Mouse (Mus musculus): ENCODE measurements around the gene Sik2. TPM values are rescaled to one million over a fixed set of nuclear protein-coding genes. Genes with fewer than 3 reads are reported as not detected.
A peak's percentile ranks its signal among the peaks of the same experiment; 100 is the strongest.

Gene Sik2
- polyA plus RNA-seq, 1 experiment from 2014 or later = 12.5 TPM

- no peak for DNase-seq (ENCODE audit: low spot score)
- Histone ChIP-seq H3K4me3 (no peak overlapping the region), H3K9me3 (replicated peaks) (no peaks in the 10 kb centered on the region), H3K27me3 (ENCODE audit: low read depth, poor library complexity, severe bottlenecking) (no peaks in the 10 kb centered on the region; the same call in 1 of the 2 replicates), H3K36me3 (no peaks in the 10 kb centered on the region), H3K4me1 (peaks cover 43% of the 10 kb centered on the region), H3K27ac (replicated peaks) (0 out of 2 replicates have a peak overlapping the region, but pooled peaks have one; percentile 23)
- WGBS = 88% methylated on average over 17 of the region's 17 CpGs
These were observed 156.1 kb downstream of the Sik2 start for GRCm38 (mm10) chr9:50852634-50853349.

- Histone ChIP-seq H3K27ac (replicated peaks) (peak overlapping the region; percentile 7), H3K4me1 (peaks cover 32% of the 10 kb centered on the region), H3K9me3 (replicated peaks) (no peaks in the 10 kb centered on the region), H3K4me3 (no peak overlapping the region), H3K36me3 (no peaks in the 10 kb centered on the region), H3K27me3 (ENCODE audit: low read depth, poor library complexity, severe bottlenecking) (no peaks in the 10 kb centered on the region; the same call in 1 of the 2 replicates)
- DNase-seq (ENCODE audit: low spot score) = no peak
- WGBS = 47% methylated on average over 8 of the region's 8 CpGs
These were observed 158.2 kb downstream of the Sik2 start for GRCm38 (mm10) chr9:50850713-50851112.

- DNase-seq (ENCODE audit: low spot score) = peak; percentile 25
- Histone ChIP-seq H3K4me3 (no peak overlapping the region), H3K27me3 (ENCODE audit: low read depth, poor library complexity, severe bottlenecking) (no peaks in the 10 kb centered on the region; the same call in 1 of the 2 replicates), H3K4me1 (peaks cover 32% of the 10 kb centered on the region), H3K27ac (replicated peaks) (peak overlapping the region; percentile 7), H3K9me3 (replicated peaks) (no peaks in the 10 kb centered on the region), H3K36me3 (no peaks in the 10 kb centered on the region)
- WGBS = 20% methylated on average over 11 of the region's 11 CpGs
These were observed 158.6 kb downstream of the Sik2 start for GRCm38 (mm10) chr9:50850271-50850670.

GRCm38 (mm10) chr9:50849755-50850154, 159.1 kb downstream of the Sik2 start:
- Histone ChIP-seq H3K27ac (replicated peaks) (no peak overlapping the region), H3K36me3 (0 out of 2 replicates have a peak, but pooled peaks cover 1% of the 10 kb centered on the region)

GRCm38 (mm10) chr9:50849249-50849648, 159.6 kb downstream of the Sik2 start:
- Histone ChIP-seq H3K9me3 (replicated peaks) (no peaks in the 10 kb centered on the region), H3K27me3 (ENCODE audit: low read depth, poor library complexity, severe bottlenecking) (no peaks in the 10 kb centered on the region; the same call in 1 of the 2 replicates), H3K4me3 (no peak overlapping the region), H3K4me1 (peaks cover 28% of the 10 kb centered on the region), H3K36me3 (peaks cover 6% of the 10 kb centered on the region), H3K27ac (replicated peaks) (no peak overlapping the region)
- WGBS = 22% methylated on average over 8 of the region's 8 CpGs
- DNase-seq (ENCODE audit: low spot score) = peak; percentile 87

More at GRCm38 (mm10) chr9:50849755-50850154, 159.1 kb downstream of the Sik2 start:
- Histone ChIP-seq H3K9me3 (replicated peaks) (no peaks in the 10 kb centered on the region), H3K4me1 (peaks cover 32% of the 10 kb centered on the region), H3K27me3 (ENCODE audit: low read depth, poor library complexity, severe bottlenecking) (no peaks in the 10 kb centered on the region; the same call in 1 of the 2 replicates), H3K4me3 (no peak overlapping the region)
- DNase-seq (ENCODE audit: low spot score) = no peak
- WGBS = 78% methylated on average over 9 of the region's 9 CpGs

- DNase-seq (ENCODE audit: low spot score) = no peak
- H3K9me3 ChIP-seq (replicated peaks) = no peaks in the 10 kb centered on the region
- peaks cover 23% of the 10 kb centered on the region for H3K4me1 ChIP-seq
- peaks cover 10% of the 10 kb centered on the region for H3K36me3 ChIP-seq
- H3K4me3 ChIP-seq = no peak overlapping the region
- 57% methylated on average over 5 of the region's 5 CpGs for WGBS
- no peaks in the 10 kb centered on the region; the same call in 1 of the 2 replicates for H3K27me3 ChIP-seq (ENCODE audit: low read depth, poor library complexity, severe bottlenecking)
- H3K27ac ChIP-seq (replicated peaks) = 0 out of 2 replicates have a peak overlapping the region, but pooled peaks have one; percentile 29
These were observed 160.1 kb downstream of the Sik2 start for GRCm38 (mm10) chr9:50848821-50849220.

GRCm38 (mm10) chr9:50847606-50848368, 161.1 kb downstream of the Sik2 start:
- H3K4me3 ChIP-seq = no peak overlapping the region
- H3K36me3 ChIP-seq = peaks cover 18% of the 10 kb centered on the region
- no peaks in the 10 kb centered on the region for H3K9me3 ChIP-seq (replicated peaks)
- peaks cover 18% of the 10 kb centered on the region for H3K4me1 ChIP-seq
- no peak overlapping the region for H3K27ac ChIP-seq (replicated peaks)
- H3K27me3 ChIP-seq (ENCODE audit: low read depth, poor library complexity, severe bottlenecking) = no peaks in the 10 kb centered on the region; the same call in 1 of the 2 replicates
- WGBS = 78% methylated on average over 12 of the region's 12 CpGs
- DNase-seq (ENCODE audit: low spot score) = no peak

GRCm38 (mm10) chr9:50847133-50847532, 161.7 kb downstream of the Sik2 start:
- H3K27me3 ChIP-seq (ENCODE audit: low read depth, poor library complexity, severe bottlenecking) = no peaks in the 10 kb centered on the region; the same call in 1 of the 2 replicates
- no peaks in the 10 kb centered on the region for H3K9me3 ChIP-seq (replicated peaks)
- DNase-seq (ENCODE audit: low spot score) = no peak
- peaks cover 14% of the 10 kb centered on the region for H3K4me1 ChIP-seq
- no peak overlapping the region for H3K4me3 ChIP-seq
- WGBS = 90% methylated on average over 6 of the region's 6 CpGs
- no peak overlapping the region for H3K27ac ChIP-seq (replicated peaks)
- peaks cover 20% of the 10 kb centered on the region for H3K36me3 ChIP-seq

GRCm38 (mm10) chr9:50845547-50845946, 163.3 kb downstream of the Sik2 start:
- Histone ChIP-seq H3K27ac (replicated peaks) (no peak overlapping the region), H3K36me3 (peaks cover 20% of the 10 kb centered on the region), H3K27me3 (ENCODE audit: low read depth, poor library complexity, severe bottlenecking) (no peaks in the 10 kb centered on the region), H3K9me3 (replicated peaks) (no peaks in the 10 kb centered on the region), H3K4me1 (peaks cover 9% of the 10 kb centered on the region), H3K4me3 (no peak overlapping the region)
- 73% methylated on average over 9 of the region's 9 CpGs for WGBS
- DNase-seq (ENCODE audit: low spot score) = no peak

- Histone ChIP-seq H3K36me3 (peaks cover 20% of the 10 kb centered on the region), H3K4me3 (no peak within 1 kb of the TSS), H3K27me3 (ENCODE audit: low read depth, poor library complexity, severe bottlenecking) (no peaks in the 10 kb centered on the region), H3K4me1 (peaks cover 4% of the 10 kb centered on the region), H3K27ac (replicated peaks) (no peak within 1 kb of the TSS), H3K9me3 (replicated peaks) (no peaks in the 10 kb centered on the region)
- WGBS = 95% methylated on average over 3 of the region's 3 CpGs
- DNase-seq (ENCODE audit: low spot score) = no peak
These were observed 163.8 kb downstream of the Sik2 start, which contains the start of gene Ppp2r1b for GRCm38 (mm10) chr9:50845081-50845480. TSS of gene Ppp2r1b (plus strand) at chr9:50845301.

All from midbrain, embryonic 10.5 days (tissue).